Mouse (Mus musculus) olfactory bulb, adult 2 months (tissue): ENCODE measurements around the gene Paf1.

Experiments
- CTCF ChIP-seq: fragments of 200-500 bp; IDR thresholded peaks from 2 replicates; pipeline ENCODE4 v1.5.1; 2012; ENCODE audit warnings: low read depth, mild to moderate bottlenecking, low read length, moderate library complexity; ENCODE audit not compliant: insufficient read depth
- POLR2A ChIP-seq: fragments of 200-500 bp; IDR thresholded peaks from 2 replicates; pipeline ENCODE4 v1.6.1; 2012; ENCODE audit warnings: mild to moderate bottlenecking, low read depth, low read length, moderate library complexity; ENCODE audit not compliant: insufficient read depth

GRCm38 (mm10) chr7:28444344-28444974 lies 51.7 kb downstream of the Paf1 start:
- TF ChIP-seq CTCF = no peak
- TF ChIP-seq POLR2A = no peak
